Mouse (Mus musculus): ENCODE measurements around the gene Krt27.
A peak's percentile ranks its signal among the peaks of the same experiment; 100 is the strongest.

Krt27 gene

GRCm38 (mm10) chr11:99351004-99351403 lies at the start of gene Krt27:
Gene Krt27 (minus strand): TSS chr11:99351104.
- DNase-seq (ENCODE audit: low spot score in 2 of 2) = no peak

GRCm38 (mm10) chr11:99399956-99400549 lies 49.1 kb upstream of the Krt27 start:
- DNase-seq (ENCODE audit: low spot score in 2 of 2) = no peak

- DNase-seq (ENCODE audit: low spot score in 2 of 2) = no peak
Observed at GRCm38 (mm10) chr11:99398832-99399231, 47.9 kb upstream of the Krt27 start.

GRCm38 (mm10) chr11:99398084-99398483 lies 47.2 kb upstream of the Krt27 start:
- DNase-seq (ENCODE audit: low spot score in 2 of 2) = no peak

GRCm38 (mm10) chr11:99396661-99397060 lies 45.8 kb upstream of the Krt27 start:
- DNase-seq (ENCODE audit: low spot score in 2 of 2) = no peak

GRCm38 (mm10) chr11:99396034-99396433 lies 45.1 kb upstream of the Krt27 start:
- DNase-seq (ENCODE audit: low spot score in 2 of 2) = no peak

- no peak for DNase-seq (ENCODE audit: low spot score in 2 of 2)
Observed at GRCm38 (mm10) chr11:99392492-99392891, 41.6 kb upstream of the Krt27 start.

DNA sequence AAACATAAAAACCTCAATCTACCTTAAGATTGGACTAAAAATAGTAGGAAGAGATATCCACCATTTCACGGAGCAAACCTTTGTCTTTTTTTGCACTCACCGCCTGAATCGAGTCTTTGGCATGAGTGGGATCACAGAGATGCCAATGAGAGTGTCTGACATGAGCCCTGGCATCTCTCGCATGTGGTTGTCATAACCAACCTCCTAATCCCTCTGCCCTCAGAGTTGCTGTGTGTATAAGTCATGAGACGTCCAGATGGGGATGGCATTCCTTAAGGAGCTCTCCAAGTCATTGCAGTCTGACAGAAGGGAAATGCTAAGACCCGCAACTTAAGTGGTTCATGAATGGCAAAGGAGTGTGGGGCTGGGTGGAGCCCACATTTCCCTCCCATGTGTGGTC lies 40.5 kb upstream of the Krt27 start:
- no peak for DNase-seq (ENCODE audit: low spot score in 2 of 2)

DNA sequence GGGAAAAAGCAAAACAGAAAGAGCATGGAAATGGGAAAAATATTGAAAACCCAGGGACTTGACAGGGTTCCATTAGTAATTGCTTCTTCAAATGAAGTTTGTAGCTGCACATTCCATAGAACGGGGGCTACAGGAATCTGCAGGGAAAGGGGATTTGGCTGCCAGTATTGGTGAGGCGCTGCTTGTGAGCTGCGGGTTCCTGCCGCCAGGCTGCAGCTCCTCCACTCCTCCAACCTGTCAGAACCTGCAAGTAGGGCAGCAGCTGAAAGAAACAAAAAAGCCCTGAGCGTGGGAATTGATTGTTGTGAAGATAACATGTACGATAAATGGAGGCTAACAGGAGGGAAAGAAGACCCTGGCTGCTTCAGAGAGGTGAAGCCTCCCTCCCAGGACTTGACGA lies 40.0 kb upstream of the Krt27 start:
- no peak for DNase-seq (ENCODE audit: low spot score in 2 of 2)

- no peak for DNase-seq (ENCODE audit: low spot score in 2 of 2)
Observed at GRCm38 (mm10) chr11:99389264-99389663, 38.4 kb upstream of the Krt27 start, which contains the start of gene Krt10. Gene Krt10 (minus strand): TSS chr11:99389364.

DNA sequence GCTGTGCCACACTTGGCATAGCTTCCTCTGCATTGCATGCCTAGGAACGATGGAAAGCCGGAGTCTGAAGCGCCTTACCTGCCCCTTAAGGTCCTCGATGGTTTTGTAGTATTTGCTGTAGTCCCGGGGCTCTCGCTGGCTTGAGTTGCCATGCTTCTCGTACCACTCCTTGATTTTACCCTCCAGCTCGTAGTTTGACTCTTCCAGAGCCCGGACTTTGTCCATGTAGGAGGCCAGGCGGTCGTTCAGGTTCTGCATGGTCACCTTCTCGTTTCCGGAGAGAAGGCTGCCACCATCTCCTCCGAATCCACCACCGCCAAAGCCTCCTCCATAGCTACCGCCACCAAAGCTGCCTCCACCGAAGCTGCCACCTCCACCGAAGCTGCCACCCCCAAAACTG lies 37.8 kb upstream of the Krt27 start:
- no peak for DNase-seq (ENCODE audit: low spot score in 2 of 2)

GRCm38 (mm10) chr11:99385813-99386721 lies 35.2 kb upstream of the Krt27 start:
- peak; percentile 46 to 73 for DNase-seq (ENCODE audit: low spot score in 2 of 2)

DNA sequence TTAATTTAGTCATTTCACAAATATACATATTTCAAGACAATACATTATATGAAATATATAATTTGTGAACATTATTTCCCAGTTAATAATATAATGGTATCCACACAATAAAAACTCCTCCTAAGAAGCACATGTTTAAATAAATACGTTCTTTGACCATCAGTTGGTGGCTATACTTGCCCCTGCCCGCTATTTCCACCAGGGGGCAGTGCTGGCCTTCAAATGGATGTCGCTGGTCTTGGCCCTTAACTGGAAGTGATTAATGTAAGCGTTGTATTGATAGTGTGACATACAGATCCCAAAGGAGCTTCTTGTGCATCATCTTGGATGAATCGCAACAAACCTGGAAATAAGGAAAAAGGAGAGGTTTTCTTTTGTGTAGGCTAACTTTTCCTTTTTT lies 28.7 kb upstream of the Krt27 start:
- peak in 1 of 2 experiments; percentile 52 for DNase-seq (ENCODE audit: low spot score in 2 of 2)

GRCm38 (mm10) chr11:99374803-99375202 lies 23.9 kb upstream of the Krt27 start, which contains the start of gene Krt28:
Gene Krt28 (minus strand): TSS chr11:99374903.
- DNase-seq (ENCODE audit: low spot score in 2 of 2) = no peak

DNA sequence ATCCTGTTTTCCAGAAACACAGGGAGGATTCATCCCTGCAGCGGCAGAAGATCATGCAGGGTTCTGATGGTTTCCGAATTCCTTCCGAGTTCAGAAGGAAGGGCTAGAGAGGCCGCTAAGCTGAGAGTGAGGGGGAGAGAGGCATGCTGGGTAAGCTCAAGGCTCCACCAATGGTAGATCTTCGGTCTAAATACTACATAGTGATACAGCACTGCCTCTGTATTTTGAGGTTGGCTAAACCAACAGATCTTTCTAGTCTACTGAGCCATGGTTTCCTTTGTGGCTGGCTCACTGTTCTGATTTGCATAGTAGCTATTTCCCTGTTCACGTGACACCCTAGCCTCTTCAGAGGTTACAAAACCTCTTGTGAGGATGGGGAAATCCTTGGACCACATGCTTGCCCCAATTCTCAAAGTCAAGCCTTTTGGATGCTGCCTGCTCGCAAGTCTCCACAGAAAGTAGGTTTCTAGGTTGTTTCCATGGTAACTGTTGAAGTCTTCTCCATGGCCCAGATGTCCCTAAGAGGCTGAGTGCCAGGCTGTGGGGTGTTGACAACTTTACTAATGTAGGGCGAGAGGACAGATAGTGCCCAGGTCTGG lies 19.0 kb upstream of the Krt27 start:
- DNase-seq (ENCODE audit: low spot score in 2 of 2) = no peak

DNA sequence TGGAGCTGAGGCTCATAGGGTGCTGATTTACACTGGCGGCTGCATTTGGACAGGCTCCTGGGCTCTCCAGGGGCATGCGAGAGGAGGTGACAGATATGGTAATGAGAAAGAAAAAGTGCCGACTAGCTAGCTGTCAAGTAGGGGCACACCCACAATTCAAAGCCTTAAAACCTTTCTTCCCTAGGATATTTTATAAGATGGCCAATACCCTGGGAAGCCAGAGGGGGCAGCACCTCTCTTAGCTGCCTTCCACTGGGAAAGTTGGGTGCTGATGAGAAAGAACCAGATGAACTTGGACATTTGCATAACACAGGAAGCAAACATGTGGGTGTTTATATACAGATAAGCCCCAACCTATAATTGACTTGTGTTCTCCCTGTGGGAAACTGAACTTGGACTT lies 18.3 kb upstream of the Krt27 start:
- DNase-seq (ENCODE audit: low spot score in 2 of 2) = no peak

DNA sequence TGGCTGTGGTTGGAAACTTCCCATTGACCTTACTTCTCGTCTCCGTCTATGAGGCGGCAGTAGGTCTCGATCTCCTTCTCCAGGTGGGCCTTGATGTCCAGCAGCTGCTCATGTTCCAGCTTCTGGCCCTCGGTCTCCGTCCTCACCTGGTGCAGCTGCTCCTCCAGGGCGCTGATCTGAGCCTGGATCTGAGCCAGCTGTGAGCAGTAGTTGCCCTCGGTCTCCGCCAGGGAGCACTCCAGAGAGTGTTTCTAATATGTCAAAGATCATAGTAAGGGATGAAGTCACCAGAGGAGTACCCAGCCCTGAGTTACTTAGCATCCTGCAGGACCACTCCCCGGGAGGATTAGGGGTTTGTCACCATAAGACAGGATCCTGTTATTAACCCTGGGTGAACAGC lies 15.9 kb upstream of the Krt27 start:
- DNase-seq (ENCODE audit: low spot score in 2 of 2) = no peak

- no peak for DNase-seq (ENCODE audit: low spot score in 2 of 2)
Observed at GRCm38 (mm10) chr11:99364412-99364811, 13.5 kb upstream of the Krt27 start.

GRCm38 (mm10) chr11:99361423-99361822 lies 10.5 kb upstream of the Krt27 start:
- no peak for DNase-seq (ENCODE audit: low spot score in 2 of 2)

DNA sequence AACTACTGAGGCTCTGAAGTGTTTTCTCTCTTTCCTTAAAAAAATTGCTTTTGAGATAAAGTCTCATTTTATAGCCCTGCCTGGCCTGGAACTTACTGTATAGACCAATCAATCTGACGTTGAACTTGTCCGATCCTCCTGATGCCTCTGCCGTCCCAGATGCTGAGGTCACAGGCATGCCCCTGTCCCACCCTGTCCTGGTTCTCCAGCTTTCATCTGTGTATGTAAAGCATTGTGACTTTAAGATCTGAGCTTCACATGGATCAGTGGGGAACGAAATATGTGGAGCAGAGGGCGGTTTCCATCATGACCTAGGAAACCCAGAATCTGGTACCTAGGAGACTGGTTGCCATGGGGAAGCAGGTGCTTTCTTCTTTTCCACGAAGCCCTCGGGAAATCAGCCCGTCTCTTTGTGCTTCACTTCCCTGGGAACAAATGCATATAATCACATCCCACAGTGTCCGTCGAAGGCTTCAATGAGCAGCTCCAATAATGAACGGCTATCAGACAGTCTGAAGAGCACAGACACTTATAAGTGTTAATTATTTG lies 11.5 kb downstream of the Krt27 start:
- DNase-seq (ENCODE audit: low spot score in 2 of 2) = no peak

DNA sequence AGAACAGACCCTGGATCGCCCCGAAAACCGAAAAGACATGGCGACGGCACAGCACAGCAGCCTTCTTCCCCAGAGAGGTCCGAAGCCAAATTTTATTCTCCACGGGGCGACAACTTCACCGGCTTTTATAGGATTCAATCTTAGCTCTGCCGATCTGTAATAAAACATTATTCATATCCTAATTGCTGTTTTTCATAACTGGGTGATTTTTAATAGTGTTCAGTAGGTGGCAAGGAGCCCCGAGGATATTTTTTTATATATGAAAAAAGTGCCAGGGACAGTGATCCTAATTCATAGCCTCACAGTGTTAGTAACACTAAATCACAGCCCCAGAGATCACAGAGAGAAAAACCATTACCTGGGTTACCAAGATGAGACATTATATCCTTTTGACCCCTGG lies 13.0 kb downstream of the Krt27 start, which contains the start of gene Krt26:
Gene Krt26 (minus strand): TSS at position 101 of the 400 bp plus-strand sequence.
- DNase-seq (ENCODE audit: low spot score in 2 of 2) = no peak

GRCm38 (mm10) chr11:99333426-99333825 lies 17.5 kb downstream of the Krt27 start:
- DNase-seq (ENCODE audit: low spot score in 2 of 2) = no peak
